Mouse (Mus musculus): ENCODE measurements around the gene Rpn1.

GRCm38 (mm10) chr6:88113139-88113538 is 28.9 kb downstream of the Rpn1 start:
- peak; percentile 90 for TF ChIP-seq CTCF (IDR thresholded peaks at IDR 0.05; ENCODE audit: low read depth)
- TF ChIP-seq EP300 (IDR thresholded peaks at IDR 0.05; ENCODE audit: low read depth): no peak
